Mouse (Mus musculus) heart, postnatal 4 days (tissue): ENCODE results near the gene Mettl23. TPM values are rescaled to one million over a fixed set of nuclear protein-coding genes. Genes with fewer than 3 reads are reported as not detected.

Source experiments
- DNase-seq: peaks from one replicate; pipeline ENCODE4 v3.0.0; 2021
- total RNA-seq, 2 experiments: library from RNA; stranded (reverse); gene quantifications; 2 replicates each; pipeline ENCODE4 v1.2.3; 2021

The Mettl23 gene
- total RNA-seq = 10 to 100 TPM; 31.0 to 32.2 TPM

DNA sequence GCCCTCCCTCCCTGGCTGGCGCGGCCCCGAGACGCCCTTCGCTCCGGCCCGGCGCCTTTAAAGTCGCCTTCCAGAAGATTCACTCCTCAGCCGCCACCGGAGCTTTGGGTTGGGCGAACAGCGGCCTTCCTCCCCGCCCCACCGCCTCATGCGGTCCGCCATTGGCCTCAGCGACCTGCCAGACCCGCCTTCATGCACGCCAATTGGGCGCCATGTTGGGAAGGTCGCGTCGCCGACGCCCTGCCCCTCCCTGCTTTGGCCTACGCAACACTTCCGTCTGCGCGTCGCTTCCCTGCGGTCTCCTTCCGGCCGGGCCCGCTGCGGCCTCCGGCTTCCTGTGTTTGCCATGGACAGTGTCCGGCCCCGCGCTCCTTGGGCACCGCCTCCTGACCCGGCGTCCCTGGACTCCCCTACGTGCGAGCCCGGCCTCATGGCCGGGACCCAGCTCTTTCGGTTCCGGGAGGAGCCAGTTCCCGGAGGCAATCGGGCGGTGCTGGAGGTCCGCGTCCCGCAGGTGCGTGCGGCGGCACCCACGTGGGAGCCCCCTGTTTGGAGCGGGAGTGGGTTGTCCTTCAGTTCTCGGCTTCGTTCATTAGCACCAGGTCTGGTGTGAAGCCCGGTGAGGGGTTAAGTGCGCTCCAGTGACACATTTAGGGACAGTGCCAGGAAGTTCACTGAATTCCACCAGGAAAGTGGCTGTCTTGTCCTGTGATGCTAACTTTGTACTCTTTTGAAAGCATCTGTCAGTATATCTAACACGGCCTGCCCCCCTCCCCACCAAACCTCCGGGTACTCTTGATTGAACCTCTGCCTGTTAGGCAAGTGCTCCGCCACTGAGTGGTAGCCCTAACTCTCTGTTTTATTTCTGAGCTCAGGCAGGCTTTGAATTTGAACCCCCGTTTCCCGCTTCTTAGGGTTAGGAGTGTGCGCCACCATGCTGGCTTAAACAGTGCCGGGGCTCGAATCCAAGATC is at the start of gene Mettl23, which contains the start of gene Jmjd6:
TSS of gene Mettl23 (plus strand) at position 18 of the 973 bp plus-strand sequence.
TSS of gene Jmjd6 (minus strand) at position 189 of the 973 bp plus-strand sequence.
- DNase-seq = peak; percentile 97

- no peak for DNase-seq
Observed at GRCm38 (mm10) chr11:116799364-116799763, 43.7 kb upstream of the Mettl23 start.

DNA sequence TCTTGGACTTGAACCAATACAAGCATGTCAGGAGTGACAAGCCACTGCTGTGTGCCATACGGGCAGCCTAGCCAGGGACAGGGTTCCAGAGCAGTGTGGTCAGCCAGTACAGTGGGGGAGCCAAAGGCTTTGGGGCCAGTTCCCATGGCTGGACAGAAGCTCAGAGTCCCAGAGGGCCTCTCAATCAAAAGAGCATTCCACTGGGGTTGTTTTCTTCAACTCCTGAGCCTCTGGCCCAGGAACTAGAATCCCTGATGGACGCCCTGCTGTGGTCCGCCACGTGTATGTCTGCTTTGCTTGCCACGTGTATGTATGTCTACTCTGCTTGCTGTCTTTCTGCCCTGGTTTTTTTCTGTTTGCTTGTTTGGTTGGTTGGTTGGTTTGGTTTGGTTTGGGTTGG is 42.0 kb upstream of the Mettl23 start:
- no peak for DNase-seq

DNA sequence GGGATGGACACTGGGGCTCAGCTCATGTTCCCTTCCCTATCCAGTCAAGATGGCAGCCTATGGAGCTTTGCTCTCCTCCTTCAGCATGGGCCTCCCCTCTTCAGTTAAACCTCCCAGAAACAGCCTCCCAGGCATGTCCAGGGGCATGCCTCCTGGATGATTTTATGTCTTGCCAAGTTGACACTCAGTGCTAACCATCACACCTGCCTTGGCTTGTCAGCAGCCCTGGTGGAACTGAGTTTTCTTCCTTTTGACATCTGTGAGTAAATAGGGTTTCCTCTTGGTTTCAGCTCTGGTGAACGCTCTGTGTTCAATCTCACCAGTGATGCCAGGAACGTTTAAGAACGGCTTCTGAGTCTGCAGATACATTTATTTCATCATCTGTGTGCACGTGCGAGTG is 40.4 kb upstream of the Mettl23 start:
- no peak for DNase-seq

DNA sequence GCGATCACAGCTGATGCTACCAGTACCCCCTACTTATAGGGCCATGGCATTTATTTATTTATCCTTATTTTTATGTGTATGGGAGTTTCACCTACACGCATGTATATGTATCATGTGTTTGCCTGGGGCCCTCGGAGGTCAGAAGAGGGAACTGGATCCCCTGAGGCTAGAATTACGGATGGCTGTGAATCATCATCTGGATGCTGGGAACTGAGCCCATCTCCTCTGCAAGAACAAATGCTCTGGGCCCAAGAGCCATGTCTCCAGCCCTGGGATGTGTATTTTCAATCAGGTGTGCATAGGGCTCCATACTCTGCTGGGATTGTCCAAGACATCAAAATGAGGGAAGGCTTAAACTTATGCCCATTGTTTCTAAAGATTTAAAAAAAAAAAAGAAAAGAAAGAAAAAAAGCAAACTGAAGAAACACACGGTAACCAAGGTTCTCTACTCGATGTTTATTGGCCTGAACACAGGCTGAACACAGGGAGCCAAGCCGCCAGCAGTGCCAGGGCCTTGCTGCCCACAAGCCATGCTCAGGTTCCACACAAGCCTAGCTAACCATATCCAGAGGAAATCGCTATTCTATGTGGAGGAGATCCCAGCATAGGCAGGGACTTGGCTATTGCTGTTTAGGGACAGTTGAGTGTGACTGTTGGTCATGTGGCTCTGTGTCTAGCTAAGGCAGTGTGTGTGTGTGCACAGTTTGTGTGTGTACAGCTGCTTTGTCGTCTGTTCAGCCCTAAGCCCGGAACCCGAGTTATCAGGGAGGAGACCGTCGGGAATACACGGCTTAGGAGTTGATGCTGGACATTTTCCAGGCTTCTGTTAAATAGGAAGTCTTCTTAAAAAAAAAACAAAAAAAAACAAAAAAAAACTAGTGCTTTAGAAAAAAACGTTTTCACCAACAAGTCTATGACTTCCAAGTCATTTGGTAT is 36.7 kb upstream of the Mettl23 start:
- DNase-seq = peak; percentile 55

- no peak for DNase-seq
Observed at GRCm38 (mm10) chr11:116807116-116807515, 36.0 kb upstream of the Mettl23 start.

DNA sequence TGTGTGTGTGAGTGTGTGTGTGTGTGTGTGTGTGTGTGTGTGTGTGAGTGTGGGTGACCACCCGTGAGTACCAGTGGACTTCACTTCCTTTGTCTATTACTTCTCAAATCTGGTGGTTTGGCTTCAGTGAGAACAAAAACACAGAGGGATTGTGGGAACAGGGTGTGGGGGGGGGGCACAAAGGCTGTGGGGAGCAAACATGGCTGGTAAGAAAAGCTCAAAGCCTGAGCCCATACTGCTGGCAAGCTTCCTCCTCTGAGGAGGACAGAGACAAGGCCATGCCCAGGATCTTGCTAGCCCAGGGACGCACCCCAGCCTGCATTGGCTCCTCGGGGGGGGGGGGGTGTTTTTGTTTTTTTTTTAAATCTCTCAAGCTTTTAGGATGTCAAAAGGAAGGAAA is 35.6 kb upstream of the Mettl23 start:
- DNase-seq = no peak

DNA sequence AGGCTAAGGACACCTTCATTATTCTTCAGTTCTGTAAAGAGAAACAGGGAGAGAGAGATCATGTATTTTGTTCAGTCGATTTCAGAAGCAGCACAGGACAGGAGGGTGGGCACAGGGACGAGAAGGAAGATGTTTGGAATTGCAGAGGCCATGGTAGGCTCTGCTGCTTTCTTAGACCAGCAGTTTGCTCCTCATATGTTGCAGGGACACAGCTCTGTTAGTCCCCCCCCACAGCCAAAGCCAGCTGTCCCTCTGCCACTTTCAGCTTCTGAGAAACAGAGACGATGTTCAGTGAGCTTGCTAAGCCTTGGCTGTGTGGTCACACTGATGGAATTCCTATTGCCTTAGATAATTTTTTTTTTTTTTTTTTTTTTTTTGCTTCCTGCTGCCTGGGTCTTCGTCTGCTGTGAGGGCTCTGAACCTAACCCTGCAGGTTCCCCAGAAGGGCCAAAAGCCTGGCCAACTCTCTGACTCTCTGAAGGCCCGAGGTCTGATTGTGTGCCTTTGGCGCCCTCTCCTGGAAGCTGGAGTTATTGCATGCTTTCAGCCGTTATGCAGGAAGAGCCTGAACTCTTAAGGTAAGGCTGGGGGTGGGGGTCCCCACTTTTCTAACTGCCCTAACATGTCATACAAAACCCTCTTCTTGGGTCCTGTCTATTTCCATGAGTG is 35.0 kb upstream of the Mettl23 start:
- peak; percentile 92 for DNase-seq

GRCm38 (mm10) chr11:116808811-116809395 is 34.2 kb upstream of the Mettl23 start:
- no peak for DNase-seq

- no peak for DNase-seq
Observed at GRCm38 (mm10) chr11:116809520-116809919, 33.6 kb upstream of the Mettl23 start.

GRCm38 (mm10) chr11:116810528-116810927 is 32.5 kb upstream of the Mettl23 start:
- no peak for DNase-seq

DNA sequence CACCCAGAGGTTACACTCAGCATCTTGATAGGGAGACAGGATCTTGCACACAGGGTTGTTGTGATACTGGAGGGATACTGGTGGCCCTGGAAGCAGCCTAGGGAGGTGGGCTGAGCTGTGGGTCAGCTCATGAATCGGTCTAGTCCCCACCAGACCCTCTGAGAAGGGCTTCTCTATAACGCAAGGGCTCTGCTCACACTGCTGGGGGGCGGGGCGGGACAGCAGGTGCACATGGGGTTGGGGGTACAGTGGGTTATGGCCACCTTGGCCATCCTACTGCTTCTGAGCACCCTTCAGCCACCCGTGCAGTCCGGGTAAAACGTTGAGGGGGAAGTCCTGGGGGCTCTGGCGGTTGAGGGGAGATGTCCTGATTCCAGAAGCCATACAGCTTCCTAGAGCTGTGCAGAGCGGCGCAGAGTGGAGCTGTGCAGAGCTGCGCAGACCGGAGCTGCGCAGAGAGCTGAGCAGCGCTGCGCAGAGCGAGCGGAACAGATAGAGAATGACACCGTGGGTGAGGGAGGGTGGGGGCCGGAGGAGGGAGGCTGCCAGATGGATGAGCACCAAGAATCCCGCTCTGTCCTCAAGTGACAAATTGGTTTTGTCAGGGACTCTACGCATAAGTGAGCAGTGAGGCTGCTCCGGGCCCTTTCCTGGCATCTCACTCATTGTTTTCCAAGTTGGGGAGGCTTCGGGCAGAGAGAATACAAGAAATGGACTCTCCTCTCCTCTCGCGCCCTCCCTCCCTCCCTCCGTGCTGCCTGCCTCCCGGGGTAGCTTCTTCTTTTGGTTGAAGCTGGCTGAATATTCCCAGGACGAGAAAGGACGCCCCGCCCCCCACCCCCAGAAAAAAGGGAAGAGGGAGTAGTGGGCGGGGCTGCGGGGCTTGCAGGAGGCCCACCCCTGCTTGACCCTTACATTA is 31.8 kb upstream of the Mettl23 start:
- peak; percentile 70 for DNase-seq

- peak; percentile 70 for DNase-seq
Observed at GRCm38 (mm10) chr11:116812793-116813529, 30.1 kb upstream of the Mettl23 start.

- DNase-seq = no peak
Observed at GRCm38 (mm10) chr11:116813610-116814009, 29.5 kb upstream of the Mettl23 start.

GRCm38 (mm10) chr11:116814076-116814883 is 28.8 kb upstream of the Mettl23 start:
- peak; percentile 82 for DNase-seq

DNA sequence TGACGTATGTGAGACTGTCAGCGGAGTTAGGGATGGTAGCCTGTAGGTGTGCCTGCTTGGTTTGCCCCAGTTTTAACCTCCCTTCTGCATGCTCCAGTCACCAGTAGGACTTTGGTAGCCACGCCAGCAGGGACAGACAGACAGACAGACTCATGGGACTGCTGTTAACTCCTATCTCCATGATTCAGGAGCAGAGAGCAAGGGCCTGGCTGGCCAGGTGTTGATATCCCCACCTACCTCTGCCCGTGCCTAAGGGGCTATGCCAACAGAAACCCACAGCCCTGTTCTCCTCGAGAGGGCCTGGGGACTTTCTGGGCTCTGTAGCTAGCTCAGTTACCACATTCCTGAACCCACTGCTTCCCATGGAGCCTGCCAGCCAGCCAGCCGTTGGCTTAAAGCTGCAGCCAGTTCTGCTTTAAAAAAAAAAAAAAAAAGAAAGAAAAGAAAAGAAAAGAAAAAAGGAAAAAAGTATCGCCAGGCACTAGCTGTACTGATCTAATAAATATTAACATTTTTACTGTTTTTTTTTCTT is 28.1 kb upstream of the Mettl23 start:
- DNase-seq = no peak

- DNase-seq = peak; percentile 56
Observed at GRCm38 (mm10) chr11:116816769-116817168, 26.3 kb upstream of the Mettl23 start.

DNA sequence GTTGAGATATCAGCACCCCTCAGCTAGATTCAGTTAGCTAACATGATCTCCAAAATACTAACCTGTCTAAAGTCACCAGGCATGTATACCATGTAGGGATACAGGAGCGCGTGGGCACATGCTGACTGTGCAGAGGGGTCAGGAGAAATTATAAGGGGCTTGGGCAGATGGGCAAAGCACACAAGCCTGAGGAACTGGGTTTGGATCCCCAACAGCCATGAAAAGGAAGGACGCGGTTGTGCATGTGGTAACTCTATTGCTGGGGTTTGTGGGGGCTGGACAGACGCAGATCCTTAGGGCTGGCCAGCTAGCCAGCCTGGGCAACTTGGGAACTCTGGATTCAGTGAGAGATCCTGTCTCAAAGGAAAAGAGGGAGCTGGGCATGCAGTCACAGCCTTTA is 25.5 kb upstream of the Mettl23 start:
- no peak for DNase-seq

DNA sequence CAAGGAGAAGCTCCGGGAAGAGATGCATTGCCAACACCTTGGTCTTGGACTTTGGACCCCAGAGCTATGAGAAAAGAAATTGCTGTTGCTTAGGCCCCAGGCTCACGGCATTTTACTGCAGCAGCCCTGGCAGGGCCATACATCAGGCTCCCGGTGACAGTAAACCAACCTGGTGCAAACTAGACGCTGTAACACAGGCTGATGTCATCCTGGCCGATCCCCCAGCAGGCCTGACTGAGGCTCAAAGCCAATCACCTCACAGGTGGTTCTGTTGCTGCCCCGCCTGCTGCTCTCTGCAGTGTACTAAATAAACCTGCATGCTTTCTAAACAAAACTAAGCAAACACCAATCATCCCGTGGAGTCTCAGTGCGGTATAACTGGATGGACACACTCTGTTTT is 24.4 kb upstream of the Mettl23 start:
- no peak for DNase-seq
